Mouse (Mus musculus): Measurements from ENCODE around the gene Tspan3. TPM values are rescaled to one million over a fixed set of nuclear protein-coding genes. Genes with fewer than 3 reads are reported as not detected.

Tspan3 gene
- total RNA-seq (2021) = 100 to 1,000 TPM; 415 to 420 TPM
- long read RNA-seq, experiment 1, transcript Tspan3-201 (7 exons, 1,716 nt) = major isoform, 1,087 of 1,128 reads
- long read RNA-seq, experiment 1, partial matches to known transcripts = 10 of 1,128 reads
- long read RNA-seq, experiment 1, other reads (novel, unspliced or antisense) = 31 of 1,128 reads
- long read RNA-seq, experiment 2, transcript Tspan3-201 (7 exons, 1,716 nt) = major isoform, 848 of 881 reads
- long read RNA-seq, experiment 2, partial matches to known transcripts = 12 of 881 reads
- long read RNA-seq, experiment 2, other reads (novel, unspliced or antisense) = 21 of 881 reads

- intact Hi-C loops (cut with DNase I) = no loop called here
- no peak for DNase-seq (ENCODE audit: low spot score in 2 of 2)
These were observed at the start of gene Tspan3 for GRCm38 (mm10) chr9:56165377-56165776. TSS of gene Tspan3 (minus strand) at chr9:56165477.

GRCm38 (mm10) chr9:56213451-56214291, 48.4 kb upstream of the Tspan3 start:
- DNase-seq (ENCODE audit: low spot score in 2 of 2) = peak; percentile 76 to 84
- intact Hi-C loops (cut with DNase I) = loop anchor here (1.0 to 10.0 kb wide), 4 partner anchors 204 to 401 kb away; partner anchors contain the start of genes Hmg20a and Peak1

GRCm38 (mm10) chr9:56208817-56209216, 43.5 kb upstream of the Tspan3 start:
- no peak for DNase-seq (ENCODE audit: low spot score in 2 of 2)
- intact Hi-C loops (cut with DNase I) = no loop called here

- intact Hi-C loops (cut with DNase I) = no loop called here
- DNase-seq (ENCODE audit: low spot score in 2 of 2) = no peak
These were observed 42.2 kb upstream of the Tspan3 start for GRCm38 (mm10) chr9:56207516-56207915.

GRCm38 (mm10) chr9:56207083-56207482, 41.8 kb upstream of the Tspan3 start:
- intact Hi-C loops (cut with DNase I) = no loop called here
- DNase-seq (ENCODE audit: low spot score in 2 of 2) = no peak

GRCm38 (mm10) chr9:56205336-56205735, 40.1 kb upstream of the Tspan3 start:
- intact Hi-C loops (cut with DNase I) = no loop called here

GRCm38 (mm10) chr9:56204316-56204715, 39.0 kb upstream of the Tspan3 start:
- intact Hi-C loops (cut with DNase I) = no loop called here
- no peak for DNase-seq (ENCODE audit: low spot score in 2 of 2)

More at GRCm38 (mm10) chr9:56205336-56205735, 40.1 kb upstream of the Tspan3 start:
- no peak for DNase-seq (ENCODE audit: low spot score in 2 of 2)

GRCm38 (mm10) chr9:56200645-56201314, 35.5 kb upstream of the Tspan3 start:
- DNase-seq (ENCODE audit: low spot score in 2 of 2) = peak; percentile 88 to 91
- intact Hi-C loops (cut with DNase I) = no loop called here

- intact Hi-C loops (cut with DNase I) = no loop called here
- DNase-seq (ENCODE audit: low spot score in 2 of 2) = no peak
These were observed 34.9 kb upstream of the Tspan3 start for GRCm38 (mm10) chr9:56200200-56200599.

GRCm38 (mm10) chr9:56196921-56197320, 31.6 kb upstream of the Tspan3 start:
- intact Hi-C loops (cut with DNase I) = no loop called here
- DNase-seq (ENCODE audit: low spot score in 2 of 2) = no peak

GRCm38 (mm10) chr9:56195193-56195592, 29.9 kb upstream of the Tspan3 start:
- no peak for DNase-seq (ENCODE audit: low spot score in 2 of 2)
- intact Hi-C loops (cut with DNase I) = no loop called here

- intact Hi-C loops (cut with DNase I) = no loop called here
- DNase-seq (ENCODE audit: low spot score in 2 of 2) = no peak
These were observed 26.5 kb upstream of the Tspan3 start for GRCm38 (mm10) chr9:56191498-56192455.

GRCm38 (mm10) chr9:56180118-56180781, 15.0 kb upstream of the Tspan3 start:
- no peak for DNase-seq (ENCODE audit: low spot score in 2 of 2)
- intact Hi-C loops (cut with DNase I) = no loop called here

- no peak for DNase-seq (ENCODE audit: low spot score in 2 of 2)
- intact Hi-C loops (cut with DNase I) = no loop called here
These were observed 14.3 kb upstream of the Tspan3 start for GRCm38 (mm10) chr9:56179416-56180117.

- no peak for DNase-seq (ENCODE audit: low spot score in 2 of 2)
- intact Hi-C loops (cut with DNase I) = no loop called here
These were observed 12.1 kb upstream of the Tspan3 start for GRCm38 (mm10) chr9:56177354-56177753.

GRCm38 (mm10) chr9:56175316-56175715, 10.0 kb upstream of the Tspan3 start:
- intact Hi-C loops (cut with DNase I) = no loop called here
- DNase-seq (ENCODE audit: low spot score in 2 of 2) = no peak

GRCm38 (mm10) chr9:56167690-56168089, 2.4 kb upstream of the Tspan3 start:
- no peak for DNase-seq (ENCODE audit: low spot score in 2 of 2)
- intact Hi-C loops (cut with DNase I) = no loop called here

- intact Hi-C loops (cut with DNase I) = no loop called here
- no peak for DNase-seq (ENCODE audit: low spot score in 2 of 2)
These were observed 884 bp upstream of the Tspan3 start for GRCm38 (mm10) chr9:56166161-56166560.
